Mouse (Mus musculus): ENCODE data around the gene 4933407L21Rik.

4933407L21Rik gene

DNA sequence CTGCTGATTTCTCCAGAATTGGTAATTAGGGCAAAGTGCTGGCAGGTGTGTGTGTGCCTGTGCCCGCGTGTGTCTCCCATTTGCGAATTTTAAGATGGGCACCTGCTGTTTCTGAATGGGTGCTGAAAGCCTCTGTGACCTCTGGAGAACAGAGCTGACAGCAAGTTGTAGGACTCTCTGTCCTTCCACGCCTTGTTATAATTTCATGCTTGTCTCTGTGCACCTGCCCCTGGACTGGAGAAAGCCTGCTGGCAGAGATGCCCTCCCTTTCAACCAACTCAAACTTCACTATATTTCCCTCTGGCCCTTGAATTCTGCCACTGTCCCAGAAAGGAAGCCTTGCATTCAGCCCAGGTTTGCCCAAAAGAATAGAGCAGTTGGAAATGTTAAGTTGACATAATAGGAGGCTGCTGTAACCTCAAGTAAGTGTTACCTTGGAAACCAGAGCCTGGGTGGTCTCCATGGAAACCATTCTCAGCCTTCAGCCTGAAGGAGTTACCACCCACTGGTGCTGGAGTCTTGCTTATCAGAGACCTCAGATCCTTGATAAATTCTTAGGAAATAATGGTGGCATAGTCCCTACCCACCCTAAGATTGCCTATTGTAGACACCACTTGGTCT is 11.3 kb upstream of the 4933407L21Rik start:
- DNase-seq: no peak

DNA sequence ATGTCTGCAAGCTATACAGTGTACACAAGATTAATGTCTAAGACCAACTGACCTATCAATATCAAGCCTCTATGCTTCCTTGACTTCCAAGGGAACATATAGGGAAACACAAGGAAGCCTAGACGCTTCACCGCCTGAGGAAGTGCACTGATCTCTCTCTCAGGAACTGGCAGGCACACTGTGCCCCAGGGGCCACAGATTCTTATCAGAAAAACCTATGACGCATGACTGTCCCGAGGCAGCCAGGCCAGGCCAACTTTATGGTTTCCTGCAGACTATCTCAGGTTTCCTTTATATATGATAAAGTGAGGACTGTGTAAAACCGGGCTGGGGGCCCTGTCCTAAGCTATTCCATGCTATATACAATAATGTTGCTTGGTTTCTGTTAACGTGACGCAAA is 8.7 kb upstream of the 4933407L21Rik start:
- DNase-seq: no peak

DNA sequence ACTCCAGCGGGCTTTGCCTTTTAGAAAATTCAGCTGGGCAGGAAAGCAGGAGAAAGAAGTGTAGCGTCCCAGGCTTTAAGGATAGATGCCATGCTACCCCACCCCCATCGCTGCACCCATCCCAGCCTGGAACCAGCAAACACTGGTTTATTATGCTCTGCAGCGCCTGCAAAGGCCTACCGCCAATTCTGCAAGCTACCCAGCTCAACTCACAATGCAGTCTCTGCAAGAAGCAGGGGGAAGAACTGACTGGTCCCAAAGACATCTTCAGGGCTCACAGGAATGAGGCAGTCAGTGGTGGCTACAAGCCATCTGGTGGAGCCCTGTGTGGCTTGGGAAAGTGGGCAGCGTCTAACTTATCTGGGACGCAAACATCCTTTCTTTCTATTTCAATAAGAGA is 6.6 kb upstream of the 4933407L21Rik start:
- DNase-seq: no peak

DNA sequence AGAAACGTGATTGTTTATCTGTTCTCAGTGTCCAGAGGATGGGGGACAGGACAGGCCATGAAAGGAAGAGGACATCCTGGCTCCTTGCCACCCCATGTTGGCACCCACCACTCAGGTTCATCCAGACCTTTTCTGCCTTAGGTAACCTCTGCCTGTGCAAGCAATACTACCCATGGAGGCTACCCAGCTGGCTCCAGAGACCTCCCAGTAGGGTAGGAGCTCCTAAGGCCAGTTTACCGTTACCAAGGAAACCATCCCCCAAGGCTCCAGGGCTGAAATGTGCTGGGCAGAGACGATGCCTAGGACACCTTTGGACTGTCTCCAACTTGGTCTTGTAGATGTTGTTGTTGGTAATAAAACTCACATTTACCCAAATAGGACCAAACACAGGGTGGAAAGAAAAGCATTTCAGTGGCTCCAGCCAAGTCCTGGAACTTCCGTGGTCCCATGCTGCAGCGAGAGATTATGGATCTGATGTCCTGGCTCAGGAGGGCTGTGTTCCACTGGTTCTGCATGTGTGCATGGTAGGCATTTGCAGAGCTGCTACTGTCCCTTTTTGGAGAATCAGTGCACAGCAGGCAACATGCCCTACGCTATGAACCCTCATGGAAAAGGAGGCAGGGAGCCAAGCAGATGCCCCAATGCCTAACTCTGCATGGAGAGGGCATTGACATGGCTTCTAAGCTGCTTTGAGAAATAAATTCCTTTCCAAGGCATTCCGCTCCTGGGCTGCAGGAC is 6.0 kb upstream of the 4933407L21Rik start:
- DNase-seq: no peak

DNA sequence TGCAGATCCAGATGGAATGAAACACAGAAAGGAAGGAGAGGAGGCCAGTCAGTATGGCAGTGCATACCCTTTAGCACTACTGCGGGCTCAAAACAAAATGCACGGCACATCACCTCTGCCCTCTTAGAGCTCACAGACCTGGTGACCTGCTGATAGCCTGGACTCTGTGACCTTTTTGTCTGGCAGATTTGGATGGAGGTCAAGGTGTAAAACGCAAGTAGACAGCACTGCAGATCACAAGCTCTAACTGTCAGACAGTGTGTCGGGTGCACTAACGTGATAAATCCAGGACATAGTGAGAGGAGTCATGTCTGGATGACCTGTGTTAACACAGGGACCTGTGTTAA is 5.4 kb upstream of the 4933407L21Rik start:
- DNase-seq: no peak

DNA sequence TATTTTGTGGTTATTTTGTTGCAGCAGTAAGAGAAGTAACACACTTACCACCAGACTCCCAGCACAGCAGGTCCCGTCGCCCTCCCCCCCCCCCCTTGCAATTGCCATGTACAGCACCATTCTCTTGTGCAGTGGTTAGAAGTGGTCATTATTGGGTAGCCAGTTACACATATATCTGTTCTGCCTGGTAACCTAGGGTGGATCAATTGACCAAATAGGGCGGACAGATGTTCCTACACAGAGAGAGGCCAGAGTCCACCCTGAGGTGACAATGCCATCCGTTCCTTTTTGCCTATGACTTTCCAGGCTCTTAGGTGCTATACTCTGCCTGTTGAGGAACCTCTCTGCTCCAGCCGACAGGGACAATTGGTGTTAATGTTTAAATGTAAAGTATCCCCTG is 3.1 kb upstream of the 4933407L21Rik start:
- DNase-seq: no peak

DNA sequence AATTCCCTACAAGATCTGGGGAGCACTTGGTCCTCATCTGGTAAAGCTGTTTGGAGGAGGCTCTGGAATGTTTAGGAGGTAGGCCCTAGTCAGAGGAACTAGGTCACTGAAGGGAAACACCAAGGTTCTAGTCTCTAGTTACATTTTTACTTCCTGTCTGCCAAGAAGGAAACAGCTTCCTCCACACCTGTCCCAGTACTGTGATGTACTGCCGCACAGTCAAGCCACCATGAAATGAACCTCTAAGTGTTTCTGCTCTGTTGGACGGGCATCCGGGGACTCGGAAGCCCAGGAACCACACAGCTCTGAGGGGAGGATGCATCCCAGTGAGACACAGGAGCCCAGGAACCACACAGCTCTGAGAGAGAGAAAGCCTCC is 394 bp downstream of the 4933407L21Rik start:
- no peak for DNase-seq

DNA sequence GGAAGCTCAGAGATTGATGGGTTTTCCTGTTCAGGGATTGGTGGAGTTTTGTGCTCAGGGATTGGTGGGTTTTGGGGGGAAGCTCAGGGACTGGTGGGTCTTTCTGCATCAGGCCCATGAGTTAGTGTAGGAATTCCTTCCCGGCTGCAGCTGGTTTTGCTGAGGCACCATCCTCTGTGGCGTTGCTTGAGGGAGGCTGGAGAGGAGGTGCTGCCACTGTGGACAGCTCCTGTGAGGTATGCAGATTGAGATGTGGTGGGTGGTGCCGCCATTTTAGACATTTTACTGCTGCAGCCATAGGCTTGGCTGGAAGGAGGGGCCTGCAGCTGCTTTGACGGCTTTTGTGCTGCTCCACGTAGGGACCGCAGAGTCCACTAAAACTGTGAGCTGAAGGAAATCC is 1.1 kb downstream of the 4933407L21Rik start:
- DNase-seq: no peak

DNA sequence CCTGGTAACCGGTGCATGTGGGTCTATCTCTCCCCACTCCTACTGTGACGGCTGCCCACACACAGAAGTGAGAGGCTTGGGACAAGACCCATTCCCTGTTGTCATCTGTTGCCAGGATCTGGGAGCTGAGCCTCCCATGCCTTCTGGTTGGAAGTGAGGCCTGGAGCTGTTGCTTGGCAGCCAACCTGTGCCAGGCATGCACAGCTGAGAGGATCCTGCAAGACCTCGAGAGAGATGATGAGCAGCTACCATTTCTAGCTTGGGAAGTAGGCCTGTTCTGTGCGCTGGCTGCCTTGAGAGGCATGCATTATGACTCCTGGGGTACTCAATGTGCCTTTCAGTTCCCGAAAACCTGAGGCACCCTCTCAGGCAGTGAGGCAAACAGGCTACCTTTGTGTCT is 2.9 kb downstream of the 4933407L21Rik start:
- DNase-seq: no peak

DNA sequence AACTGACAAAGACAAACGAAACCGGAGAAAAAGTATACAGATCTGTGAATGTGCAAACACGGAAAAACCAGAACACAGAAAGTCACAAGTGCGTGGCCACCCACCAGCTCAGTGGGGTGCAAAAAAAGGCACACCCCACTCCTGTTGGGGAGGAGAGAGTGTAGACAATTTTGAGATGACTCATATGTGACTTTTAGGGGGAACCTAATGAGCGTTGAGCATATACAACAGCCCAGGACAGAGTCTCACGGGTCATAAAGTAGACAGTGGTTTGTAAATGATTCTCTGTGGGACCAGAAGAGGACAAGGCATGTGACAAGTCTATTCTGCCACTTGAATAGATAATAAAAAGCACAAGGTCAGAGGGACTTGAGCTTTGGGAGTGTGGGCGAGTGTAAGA is 4.9 kb downstream of the 4933407L21Rik start:
- no peak for DNase-seq

DNA sequence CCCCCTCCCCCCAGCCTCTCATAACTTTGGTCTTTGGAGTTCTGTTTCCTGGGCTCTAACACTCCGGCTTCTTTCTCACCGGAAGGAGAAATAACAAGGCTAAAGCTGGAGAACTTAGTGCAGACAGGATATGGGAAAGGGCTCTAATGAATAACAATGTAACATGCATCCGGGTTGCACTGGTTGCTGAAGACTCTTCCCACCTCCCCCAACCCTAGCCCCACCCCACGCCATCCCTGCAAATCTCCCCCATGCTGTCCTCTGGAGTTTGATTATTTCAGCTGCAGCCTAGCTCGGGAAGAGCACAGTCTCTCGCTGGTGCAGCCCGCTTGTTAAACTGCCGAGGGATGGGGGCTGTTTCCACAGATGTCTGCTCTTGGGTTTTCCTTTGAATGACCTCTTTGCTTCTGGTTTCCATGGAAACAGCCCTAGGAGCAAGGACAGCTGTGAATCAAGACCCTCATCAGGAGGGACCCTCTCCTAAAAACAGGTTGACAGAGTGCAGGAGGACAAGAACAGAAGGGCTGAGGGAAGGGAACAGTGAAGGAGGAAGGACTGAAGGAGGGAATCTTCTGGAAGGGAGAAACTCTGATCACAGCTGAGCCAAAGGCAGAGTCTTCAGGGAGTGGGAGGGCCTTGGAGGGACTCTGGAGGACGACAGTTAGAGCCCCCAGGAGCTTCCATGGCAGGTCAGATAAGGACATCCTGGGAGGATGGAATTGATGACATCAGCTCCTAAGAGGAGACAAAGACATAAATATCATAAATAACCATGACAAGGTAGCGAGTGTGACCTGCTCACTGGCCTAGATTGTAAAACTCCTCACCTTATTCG is 5.6 kb downstream of the 4933407L21Rik start:
- no peak for DNase-seq

DNA sequence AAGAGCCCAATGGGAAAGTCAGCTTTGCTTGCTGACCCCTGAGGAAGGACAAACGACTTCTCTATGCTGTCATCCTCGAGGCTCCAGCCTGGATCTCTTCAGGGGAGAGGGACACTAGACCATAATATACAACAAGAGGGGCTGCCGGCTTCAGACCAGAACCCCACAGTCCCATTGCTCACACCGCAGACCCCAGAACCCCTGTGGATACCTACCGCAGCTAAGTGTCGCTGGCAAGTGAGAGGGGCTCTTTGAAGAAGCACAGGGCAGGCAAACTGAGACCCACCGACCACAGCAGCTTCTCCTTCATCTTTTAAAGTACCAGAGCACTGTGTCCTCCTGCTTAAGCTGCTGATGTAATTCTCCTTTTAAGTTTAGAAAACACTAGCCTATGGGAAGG is 6.3 kb downstream of the 4933407L21Rik start:
- DNase-seq: no peak

DNA sequence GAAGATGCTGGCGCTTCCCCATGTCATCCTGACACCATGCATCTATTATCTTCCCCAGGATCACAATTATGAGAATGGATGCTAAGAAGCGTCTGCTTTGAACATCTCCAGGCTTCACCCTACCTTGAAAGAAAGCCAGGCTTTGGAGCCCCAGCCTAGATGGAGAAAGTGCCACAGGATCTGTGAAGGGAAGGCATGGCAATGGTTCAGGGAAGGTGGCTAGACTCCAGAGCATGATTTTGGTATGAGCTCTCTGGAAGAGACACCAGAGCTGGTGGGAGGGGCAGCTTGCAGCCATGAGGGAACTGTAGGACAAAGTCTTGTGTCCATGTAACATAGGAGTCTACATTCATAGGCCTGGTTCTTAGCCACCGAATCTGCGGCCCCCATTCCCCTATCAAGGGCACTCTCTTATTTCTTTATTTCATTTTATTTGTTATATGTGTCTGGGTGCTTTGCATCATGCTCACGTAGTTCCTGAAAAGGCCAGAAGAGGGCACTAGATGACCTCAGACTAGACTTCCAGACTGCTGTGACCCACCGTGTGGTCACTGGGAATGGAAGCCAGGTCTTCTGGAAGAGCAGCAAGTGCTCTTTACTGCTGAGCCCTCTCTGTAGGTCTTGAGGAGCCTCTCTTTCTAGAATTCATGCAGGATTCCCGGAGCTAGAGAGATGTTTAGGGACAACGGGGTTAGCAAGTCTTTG is 7.0 kb downstream of the 4933407L21Rik start:
- DNase-seq: no peak

DNA sequence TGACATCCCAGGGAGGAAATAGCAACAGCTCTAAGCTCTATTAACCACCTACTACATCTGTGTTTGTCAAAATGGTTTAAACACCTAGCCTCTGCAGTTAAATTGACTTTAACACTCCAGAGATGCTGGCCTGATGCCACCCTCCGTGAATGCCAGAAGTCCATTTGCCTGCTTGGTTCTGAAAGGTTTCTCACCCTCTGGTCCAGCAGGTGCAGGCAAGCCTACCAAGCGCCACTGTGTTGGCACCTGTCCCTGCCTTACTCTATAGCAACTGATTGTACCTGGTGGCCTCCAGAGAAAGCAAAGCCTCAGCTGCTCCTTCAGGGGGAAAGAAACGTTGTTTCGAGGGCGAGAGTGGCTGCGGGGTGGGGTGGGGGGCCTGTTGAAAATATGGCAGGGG is 8.0 kb downstream of the 4933407L21Rik start:
- DNase-seq: no peak

DNA sequence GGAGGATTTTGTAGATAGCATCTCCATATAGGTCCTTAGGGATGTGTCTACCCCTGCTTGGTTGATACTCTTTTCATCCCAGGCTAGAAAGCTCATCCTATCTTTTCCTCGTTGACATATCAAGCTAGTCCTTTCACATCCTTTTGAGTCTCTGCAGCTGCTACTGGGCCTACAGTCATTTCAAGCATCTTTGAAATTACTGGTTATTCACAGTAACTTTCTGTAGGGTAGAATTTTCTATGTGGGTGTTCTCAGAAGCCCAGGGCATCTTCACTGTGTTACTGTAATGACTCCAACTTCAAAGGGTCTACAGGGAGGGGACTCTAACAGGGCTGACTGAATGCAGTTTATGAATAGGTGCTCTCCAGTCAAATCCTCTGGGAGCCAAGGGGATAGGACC is 9.0 kb downstream of the 4933407L21Rik start:
- no peak for DNase-seq

DNA sequence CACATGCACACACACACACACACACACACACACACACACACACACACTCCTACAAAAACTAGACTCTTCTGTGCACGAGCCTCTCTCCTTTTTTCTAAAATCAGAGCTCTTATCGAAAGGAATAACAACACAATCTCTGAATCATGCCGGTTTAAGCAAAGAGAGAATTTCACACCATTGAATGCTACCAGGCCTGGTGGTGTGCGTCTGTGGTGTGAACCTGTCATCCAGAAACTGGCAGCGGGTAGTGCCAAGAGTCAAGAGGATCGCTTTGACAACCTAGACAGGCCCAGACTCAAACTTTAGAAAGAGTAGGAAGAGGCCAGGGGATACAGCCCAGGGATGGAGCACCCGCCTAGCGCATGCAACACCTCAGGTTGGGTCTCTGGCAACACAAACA is 14.0 kb downstream of the 4933407L21Rik start:
- DNase-seq: no peak

DNA sequence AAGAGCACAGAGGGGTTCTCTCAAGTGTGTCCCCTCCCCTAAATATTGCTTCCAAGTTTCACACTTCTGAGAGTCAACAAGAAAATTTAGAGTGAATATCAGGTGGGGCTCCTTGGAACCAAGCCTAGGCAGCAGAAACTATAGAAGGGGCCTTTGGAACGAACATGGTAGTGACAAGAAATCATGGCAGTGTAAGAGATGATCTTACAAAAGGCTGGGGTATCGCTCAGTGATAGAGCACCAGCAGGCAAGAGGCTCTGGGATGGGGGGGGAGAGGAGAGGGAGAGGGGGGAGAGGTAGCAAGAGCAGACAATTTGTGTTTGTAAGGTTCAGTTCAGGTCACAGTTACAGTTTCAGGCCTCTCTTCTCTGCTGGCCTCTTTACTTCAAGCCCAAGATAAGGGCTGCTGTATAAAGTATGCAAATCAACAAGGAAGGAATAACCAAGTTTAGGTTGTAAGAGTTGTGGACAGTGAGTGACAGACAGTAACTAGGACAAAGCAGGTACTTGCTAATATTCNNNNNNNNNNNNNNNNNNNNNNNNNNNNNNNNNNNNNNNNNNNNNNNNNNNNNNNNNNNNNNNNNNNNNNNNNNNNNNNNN is 20.9 kb downstream of the 4933407L21Rik start:
- DNase-seq: no peak

DNA sequence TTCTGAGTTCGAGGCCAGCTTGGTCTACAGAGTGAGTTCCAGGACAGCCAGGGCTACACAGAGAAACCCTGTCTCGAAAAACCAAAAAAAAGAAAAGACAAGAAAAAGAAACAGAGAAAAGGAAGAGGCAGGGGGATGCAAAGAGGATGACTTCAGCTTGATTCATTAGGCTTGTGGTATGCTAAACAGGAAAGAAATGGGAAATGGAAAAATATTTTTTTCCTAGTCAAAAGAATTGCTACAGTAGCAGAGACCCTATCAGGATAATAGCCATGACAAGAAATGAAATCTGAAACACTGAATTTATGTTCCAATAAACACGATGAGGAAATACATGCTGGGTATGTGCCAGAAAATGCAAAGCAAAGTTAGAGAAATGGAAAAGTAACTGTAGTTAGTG is 26.9 kb downstream of the 4933407L21Rik start:
- DNase-seq: no peak

DNA sequence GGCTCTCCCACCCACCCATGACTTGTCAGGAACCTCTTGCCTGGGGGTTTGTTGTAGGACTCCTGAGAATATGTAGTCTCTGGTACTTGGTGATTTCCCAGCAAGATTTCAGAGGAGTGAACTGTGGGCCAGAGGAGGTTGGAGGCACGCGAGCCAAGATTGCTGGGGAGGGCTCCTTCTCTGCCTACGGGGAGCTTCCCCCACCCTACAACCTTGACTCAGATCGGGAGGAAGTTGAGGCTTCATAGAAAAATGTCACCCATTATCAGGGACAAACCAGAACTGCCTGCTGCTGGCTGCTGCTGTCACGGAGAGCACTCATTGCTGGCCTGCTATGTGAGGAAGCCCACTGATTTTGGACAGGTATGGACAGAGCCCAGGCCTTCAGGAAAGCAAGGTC is 29.0 kb downstream of the 4933407L21Rik start:
- no peak for DNase-seq

DNA sequence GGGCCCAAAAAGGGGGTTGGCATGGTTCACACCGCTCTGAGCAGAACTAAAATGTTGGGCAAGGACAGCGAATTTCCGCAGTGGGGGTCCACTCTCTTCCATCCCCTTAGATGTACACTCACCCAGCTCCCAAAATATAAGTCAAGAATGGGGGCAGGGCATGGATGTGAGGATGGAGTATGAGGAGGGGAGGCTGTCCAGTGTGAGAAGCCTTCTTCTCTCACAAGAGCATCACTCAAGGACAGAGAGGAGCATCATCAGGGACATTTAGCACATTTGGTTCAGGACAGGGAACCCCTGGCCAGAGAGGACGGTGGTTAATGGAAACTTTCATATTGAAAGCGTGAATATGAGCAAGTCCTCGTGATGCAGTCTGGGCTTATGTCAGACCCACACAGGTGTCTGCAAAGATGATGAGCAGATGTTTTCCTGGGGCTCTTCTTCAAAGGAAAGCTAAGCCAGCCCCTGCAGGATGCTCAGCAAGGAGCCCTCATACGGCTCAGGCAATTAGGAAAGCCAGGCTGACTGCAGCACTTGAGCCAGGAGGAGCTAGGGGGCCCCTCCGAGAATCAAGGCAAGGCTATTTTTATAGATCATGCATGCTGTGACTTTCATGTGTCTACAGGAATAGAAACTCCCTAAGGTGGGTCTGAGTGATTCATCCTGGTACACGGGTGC is 29.8 kb downstream of the 4933407L21Rik start:
- DNase-seq: peak; percentile 64

DNA sequence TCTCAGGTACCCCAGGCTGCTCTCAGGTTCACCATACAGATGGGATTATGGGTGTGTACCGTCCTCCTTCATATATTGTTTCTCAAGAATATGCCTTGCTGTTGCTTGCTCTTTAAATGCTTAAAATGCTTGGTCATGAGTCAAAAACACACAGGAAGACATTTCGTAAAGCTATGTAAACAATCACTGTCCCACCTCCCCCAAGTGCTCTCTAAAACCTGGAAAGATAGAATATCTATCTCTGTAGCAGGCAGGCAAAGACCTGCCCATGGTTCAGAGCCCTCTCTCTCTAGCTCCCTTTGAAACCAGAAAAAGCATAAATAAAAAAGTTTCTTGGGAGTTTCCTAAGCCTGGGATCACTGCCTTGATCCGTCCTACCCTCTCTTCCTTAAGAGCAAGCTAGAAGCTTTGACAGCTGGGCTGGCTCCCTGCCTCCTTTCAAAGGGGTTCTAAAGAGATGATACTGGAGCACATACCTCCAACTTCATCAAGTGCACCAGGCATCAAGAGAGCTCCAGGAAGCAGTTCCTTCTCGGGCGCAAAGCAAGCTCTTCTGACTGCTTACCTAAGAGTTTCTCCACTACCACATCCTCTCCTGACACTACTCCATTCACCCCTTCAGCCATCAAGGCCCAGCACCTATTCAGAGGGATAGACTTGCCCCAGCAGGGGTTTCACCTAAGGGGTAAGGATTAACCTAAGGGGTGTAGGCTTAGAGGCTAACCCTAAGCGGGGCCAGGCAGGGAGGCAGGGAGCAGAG is 31.0 kb downstream of the 4933407L21Rik start:
- no peak for DNase-seq

DNA sequence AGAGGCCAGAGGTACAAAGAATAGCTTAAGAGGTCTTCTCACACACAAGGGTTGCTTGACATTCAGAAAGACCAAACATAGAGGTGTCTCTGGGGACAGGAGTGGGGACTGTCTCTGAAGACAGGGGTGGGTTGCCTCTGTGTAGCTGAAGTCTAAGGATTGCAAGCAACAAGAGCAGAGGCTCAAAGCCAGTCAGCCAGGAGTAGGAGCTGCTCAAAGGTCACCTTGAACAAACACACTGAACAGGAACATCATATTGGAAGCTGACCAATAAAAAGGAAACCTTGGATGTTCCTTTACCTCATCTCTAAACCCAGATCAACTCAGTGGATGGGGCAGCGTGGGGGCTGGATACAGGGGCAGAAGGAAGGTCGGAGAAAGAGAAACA is 31.6 kb downstream of the 4933407L21Rik start:
- no peak for DNase-seq

Measured in right cerebral cortex, postnatal 25 days (tissue).